27 mouse cellular contexts compared by ENCODE assay signal in genomic region chr3:151851344-151851743, GRCm38 (mm10). TPM values are rescaled to one million over a fixed set of nuclear protein-coding genes. Genes with fewer than 3 reads are reported as not detected.
DNase-seq lines count a peak whose midpoint lies in the region; ATAC-seq and TF ChIP-seq lines count a peak whose summit lies in the region.
"Had no signal": no experiment of that assay in that cellular context is flagged by ENCODE, and none has a peak within 500 bp of the region (broad histone marks: within the 10 kb centered on the region; RNA-seq: fewer than 3 reads in every experiment).

No protein-coding gene starts in this region.

- H3K4me3 ChIP-seq in heart, embryonic 10.5 days, result no peak overlapping the region
- H3K4me3 ChIP-seq in heart, embryonic 12.5 days, result no peak overlapping the region
- no peak overlapping the region for H3K4me3 ChIP-seq in liver, adult 2 months (ENCODE audit: insufficient read depth, low read depth, low read length)
- no peak overlapping the region for H3K4me3 ChIP-seq in heart, embryonic 16.5 days (ENCODE audit: low read length)
- H3K4me3 ChIP-seq: embryonic facial prominence, embryonic 12.5 days; embryonic facial prominence, embryonic 15.5 days; hindbrain, embryonic 12.5 days; hindbrain, embryonic 15.5 days had no signal

- no peak for TF ChIP-seq CTCF in liver, adult 2 months (IDR thresholded peaks at IDR 0.05; ENCODE audit: low read depth, low read length)

- no peaks in the 10 kb centered on the region for H3K27me3 ChIP-seq in heart, embryonic 10.5 days (ENCODE audit: insufficient read depth, poor library complexity, severe bottlenecking)
- no peaks in the 10 kb centered on the region for H3K27me3 ChIP-seq in heart, embryonic 12.5 days (replicated peaks)
- H3K27me3 ChIP-seq in liver, adult 2 months (ENCODE audit: control insufficient read depth, insufficient read depth, low read length), result no peaks in the 10 kb centered on the region
- no peaks in the 10 kb centered on the region for H3K27me3 ChIP-seq in heart, embryonic 16.5 days (ENCODE audit: control insufficient read depth, insufficient read depth, low read length)
- H3K27me3 ChIP-seq: CH12.LX; embryonic facial prominence, embryonic 12.5 days; embryonic facial prominence, embryonic 15.5 days; hindbrain, embryonic 12.5 days; hindbrain, embryonic 15.5 days; Patski had no signal

- H3K9me3 ChIP-seq in heart, embryonic 10.5 days, result no peaks in the 10 kb centered on the region
- 0 out of 2 replicates have a peak, but pooled peaks cover 3% of the 10 kb centered on the region for H3K9me3 ChIP-seq in heart, embryonic 12.5 days (replicated peaks)
- no peaks in the 10 kb centered on the region; the same call in 1 of the 2 replicates for H3K9me3 ChIP-seq in heart, embryonic 16.5 days (replicated peaks; ENCODE audit: control insufficient read depth, low read length)
- H3K9me3 ChIP-seq: embryonic facial prominence, embryonic 12.5 days; embryonic facial prominence, embryonic 15.5 days; hindbrain, embryonic 12.5 days; hindbrain, embryonic 15.5 days had no signal

- 53% methylated on average over 1 of the region's 1 CpGs for WGBS in heart, embryonic 10.5 days
- 21% methylated on average over 1 of the region's 1 CpGs for WGBS in heart, embryonic 12.5 days
- WGBS in liver, adult 2 months, result 11% methylated on average over 1 of the region's 1 CpGs
- 23% methylated on average over 1 of the region's 1 CpGs for WGBS in heart, embryonic 16.5 days

- no peak overlapping the region for H3K9ac ChIP-seq in heart, embryonic 12.5 days
- no peak overlapping the region for H3K9ac ChIP-seq in liver, adult 2 months (ENCODE audit: low read depth, low read length)
- H3K9ac ChIP-seq in heart, embryonic 16.5 days (ENCODE audit: low read length), result no peak overlapping the region
- H3K9ac ChIP-seq: embryonic facial prominence, embryonic 12.5 days; embryonic facial prominence, embryonic 15.5 days; forebrain, postnatal 0 days; hindbrain, embryonic 12.5 days; hindbrain, embryonic 15.5 days had no signal

- ATAC-seq in heart, embryonic 12.5 days (ENCODE audit: insufficient number of reproducible peaks, low FRiP score), result no peak
- peak; percentile 81 for ATAC-seq in heart, embryonic 16.5 days (replicated peaks; ENCODE audit: extremely low read depth, insufficient read depth, low FRiP score)
- ATAC-seq: forebrain, embryonic 14.5 days; forebrain, postnatal 0 days; intestine, postnatal 0 days; Patski had no signal

- no peaks in the 10 kb centered on the region for H3K36me3 ChIP-seq in heart, embryonic 10.5 days
- H3K36me3 ChIP-seq in heart, embryonic 12.5 days, result no peaks in the 10 kb centered on the region
- no peaks in the 10 kb centered on the region for H3K36me3 ChIP-seq in liver, adult 2 months (ENCODE audit: control insufficient read depth, insufficient read depth, low read length)
- no peaks in the 10 kb centered on the region for H3K36me3 ChIP-seq in heart, embryonic 16.5 days (ENCODE audit: control insufficient read depth, insufficient read depth)
- H3K36me3 ChIP-seq: embryonic facial prominence, embryonic 12.5 days; embryonic facial prominence, embryonic 15.5 days; G1E; hindbrain, embryonic 12.5 days; hindbrain, embryonic 15.5 days had no signal

- H3K27ac ChIP-seq in heart, embryonic 10.5 days, result no peak overlapping the region
- 0 out of 2 replicates have a peak overlapping the region, but pooled peaks have one; percentile 25 for H3K27ac ChIP-seq in heart, embryonic 12.5 days (ENCODE audit: poor library complexity, severe bottlenecking)
- H3K27ac ChIP-seq in liver, adult 2 months (replicated peaks; ENCODE audit: insufficient read depth, low read depth, low read length), result no peak overlapping the region
- peak overlapping the region; percentile 67 for H3K27ac ChIP-seq in heart, embryonic 16.5 days (ENCODE audit: low read length)
- H3K27ac ChIP-seq: embryonic facial prominence, embryonic 12.5 days; embryonic facial prominence, embryonic 15.5 days; hindbrain, embryonic 12.5 days; hindbrain, embryonic 15.5 days had no signal

- DNase-seq in heart, adult 11 months, result peak; percentile 94
- DNase-seq in heart, embryonic 10.5 days (ENCODE audit: low spot score), result no peak
- DNase-seq in heart, postnatal 4 days, result no peak
- peak; percentile 70 for DNase-seq in liver, adult 2 months (ENCODE audit: extremely low read depth, low read depth, low spot score)
- no peak for DNase-seq in liver
- no peak for DNase-seq in layer of hippocampus, postnatal 14 days (ENCODE audit: low spot score in 2 of 2)
- DNase-seq: adrenal gland, postnatal 10 days; adrenal gland, postnatal 36 days; B cell, adult 2 months; cerebellum, adult 18-20 months; cerebellum, adult 9-10 months; cerebellum, postnatal 14 days; forebrain, postnatal 0 days; gastrocnemius, postnatal 36 days had no signal

- H3K4me1 ChIP-seq in heart, embryonic 10.5 days, result peaks cover 14% of the 10 kb centered on the region; the same call in 1 of the 2 replicates
- peaks cover 20% of the 10 kb centered on the region for H3K4me1 ChIP-seq in heart, embryonic 12.5 days (replicated peaks)
- peaks cover 9% of the 10 kb centered on the region for H3K4me1 ChIP-seq in liver, adult 2 months (ENCODE audit: control insufficient read depth, insufficient read depth, low read length)
- H3K4me1 ChIP-seq in heart, embryonic 16.5 days (ENCODE audit: control insufficient read depth, insufficient read depth, low read length), result peaks cover 17% of the 10 kb centered on the region
- H3K4me1 ChIP-seq: embryonic facial prominence, embryonic 12.5 days; embryonic facial prominence, embryonic 15.5 days; hindbrain, embryonic 12.5 days; hindbrain, embryonic 15.5 days had no signal

- no peak overlapping the region for H3K4me2 ChIP-seq in heart, embryonic 12.5 days
- H3K4me2 ChIP-seq in heart, embryonic 16.5 days (ENCODE audit: low read depth, low read length), result 0 out of 2 replicates have a peak overlapping the region, but pooled peaks have one; percentile 17
- H3K4me2 ChIP-seq: embryonic facial prominence, embryonic 12.5 days; embryonic facial prominence, embryonic 15.5 days; hindbrain, embryonic 12.5 days; hindbrain, embryonic 15.5 days had no signal

- no peaks in the 10 kb centered on the region for H3K79me2 ChIP-seq in liver, adult 2 months (ENCODE audit: control insufficient read depth, insufficient read depth, low read length)

- no peak for TF ChIP-seq POLR2A in liver, adult 2 months (IDR thresholded peaks at IDR 0.05; ENCODE audit: extremely low read depth, insufficient read depth, low read length)

RNA-seq across cellular contexts. Expression of gene Ptgfr, which starts 13.9 kb away (rescaled TPM):
- polyA plus RNA-seq in heart, embryonic 10.5 days (2016; fragmentation: Nextera tagmentation; extraction: Ambion mirVana), result 1.1 and 1.2 TPM in 2 replicates
- polyA plus RNA-seq in heart, embryonic 12.5 days (2016; fragmentation: Nextera tagmentation; extraction: Ambion mirVana), result 1.2 TPM in 2 replicates
- under 1 TPM; 0.43 to 0.81 TPM for total RNA-seq in heart, postnatal 4 days (2021)
- 0.18 and 0.20 TPM in 2 replicates for total RNA-seq in liver, adult 2 months (2014; rRNA removed)
- polyA plus RNA-seq in liver, adult 2 months (2012; rRNA removed), result 0.11 TPM in 1 of 2 replicates, not detected in the other
- polyA plus RNA-seq in heart, embryonic 16.5 days (2015; fragmentation: Nextera tagmentation; extraction: Ambion mirVana), result 1.4 and 1.6 TPM in 2 replicates
- total RNA-seq in layer of hippocampus, postnatal 14 days (2021), result under 1 TPM; 0.37 to 0.45 TPM
- total RNA-seq: CH12.LX; granulocyte monocyte progenitor cell, adult 5-6 weeks; hematopoietic stem cell, adult 5-6 weeks had no signal
- polyA plus RNA-seq: G1E had no signal

Comparison
In these comparisons a context has a peak if more than half of its experiments do, and no peak if none do; other contexts are left out.
1. DNase-seq: peak in heart, adult 11 months (single experiment) and liver, adult 2 months (single experiment); none in heart, embryonic 10.5 days (single experiment), heart, postnatal 4 days (single experiment), liver (single experiment) and layer of hippocampus, postnatal 14 days (0 of 2).
2. H3K27ac ChIP-seq: peak in heart, embryonic 12.5 days (single experiment) and heart, embryonic 16.5 days (single experiment); none in heart, embryonic 10.5 days (single experiment) and liver, adult 2 months (single experiment).